Mouse (Mus musculus): ENCODE measurements around the gene Myh3. TPM values are rescaled to one million over a fixed set of nuclear protein-coding genes. Genes with fewer than 3 reads are reported as not detected.

The Myh3 gene
- 0.24 and 0.54 TPM in 2 replicates for total RNA-seq (2014; rRNA removed)
- polyA plus RNA-seq (2015; fragmentation: Nextera tagmentation; extraction: Ambion mirVana): 0.15 and 0.24 TPM in 2 replicates

DNA sequence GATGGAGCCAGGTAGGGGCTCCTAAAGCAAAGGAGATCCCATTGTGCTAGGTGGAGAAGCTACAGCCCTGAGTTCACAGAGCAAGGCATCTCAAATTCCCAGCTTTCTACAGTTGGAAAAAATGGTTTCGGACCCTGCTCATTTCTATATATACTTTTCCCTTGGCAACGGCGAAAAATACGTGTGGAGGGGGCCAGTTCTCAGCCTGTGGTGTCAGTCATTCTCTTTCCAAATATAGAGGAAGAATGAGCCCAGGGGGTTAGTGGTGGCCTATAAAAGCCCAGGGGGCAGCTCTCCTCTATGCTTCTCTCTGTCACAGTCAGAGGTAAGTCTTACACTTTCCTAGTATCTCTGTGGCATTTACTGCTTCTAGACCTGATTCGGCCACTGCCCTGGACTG lies at the start of gene Myh3:
Gene Myh3, plus strand, starts transcription at position 301 of the 400 bp plus-strand sequence.
- no peak within 1 kb of the TSS for H3K9ac ChIP-seq
- TF ChIP-seq CTCF (IDR thresholded peaks at IDR 0.05; ENCODE audit: low read depth): no peak
- H3K4me2 ChIP-seq (ENCODE audit: low read depth): no peak within 1 kb of the TSS
- H3K4me3 ChIP-seq (ENCODE audit: low read depth, low read length): no peak within 1 kb of the TSS
- no peak for DNase-seq
- ATAC-seq: no peak
- no peaks in the 10 kb centered on the region for H3K9me3 ChIP-seq (ENCODE audit: low read length)
- no peaks in the 10 kb centered on the region for H3K4me1 ChIP-seq (ENCODE audit: insufficient read depth)
- H3K27me3 ChIP-seq (ENCODE audit: insufficient read depth, low read length): peaks cover 3% of the 10 kb centered on the region; the same call in 1 of the 2 replicates
- no peak within 1 kb of the TSS for H3K27ac ChIP-seq (ENCODE audit: low read depth, low read length)
- H3K36me3 ChIP-seq (ENCODE audit: insufficient read depth): no peaks in the 10 kb centered on the region
- 85% methylated on average over 5 of the region's 5 CpGs for WGBS

DNA sequence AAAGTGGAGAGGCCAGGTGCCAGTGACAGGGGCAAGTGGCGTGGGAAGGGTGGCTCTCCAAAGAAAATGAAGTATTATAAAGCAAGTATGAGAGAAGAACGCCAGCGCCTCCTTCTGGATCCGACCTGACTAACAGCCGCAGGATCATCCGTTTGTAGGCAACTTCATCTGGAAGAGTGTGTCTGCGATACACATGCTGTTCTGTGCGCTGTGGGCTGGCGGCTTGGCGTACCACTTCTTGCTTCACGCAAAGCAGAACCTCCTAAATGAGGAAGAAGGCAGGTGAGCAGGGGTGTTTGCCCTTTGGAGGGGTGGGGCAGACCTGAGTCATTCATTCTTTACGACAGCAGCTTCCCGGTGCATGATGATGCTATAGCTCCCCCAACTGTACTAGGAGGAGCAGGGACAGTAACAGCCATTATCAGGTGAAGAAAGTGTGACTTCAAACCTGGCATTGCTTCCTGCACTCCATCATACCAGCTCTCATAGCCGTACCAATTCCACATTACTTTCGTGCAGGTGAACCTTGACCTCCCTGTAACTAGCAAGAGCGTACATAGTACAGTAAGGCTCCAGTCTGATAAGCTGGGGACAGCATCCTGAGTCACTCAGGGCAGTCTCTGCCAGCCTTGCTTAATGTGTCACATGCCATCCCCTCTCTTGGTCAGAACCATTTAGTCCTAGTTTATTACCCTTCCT lies 47.0 kb upstream of the Myh3 start:
- Histone ChIP-seq H3K9ac (no peak overlapping the region), H3K4me3 (ENCODE audit: low read depth, low read length) (no peak overlapping the region), H3K4me2 (ENCODE audit: low read depth) (no peak overlapping the region), H3K36me3 (ENCODE audit: insufficient read depth) (peaks cover under 1% of the 10 kb centered on the region; the same call in 1 of the 2 replicates), H3K27me3 (ENCODE audit: insufficient read depth, low read length) (no peaks in the 10 kb centered on the region), H3K27ac (ENCODE audit: low read depth, low read length) (no peak overlapping the region), H3K9me3 (ENCODE audit: low read length) (no peaks in the 10 kb centered on the region), H3K4me1 (ENCODE audit: insufficient read depth) (no peaks in the 10 kb centered on the region)
- no peak for DNase-seq
- ATAC-seq: no peak
- 0 out of 2 replicates have a peak, but pooled peaks have one; percentile 9 for TF ChIP-seq CTCF (IDR thresholded peaks at IDR 0.05; ENCODE audit: low read depth)
- 68% methylated on average over 16 of the region's 16 CpGs for WGBS

DNA sequence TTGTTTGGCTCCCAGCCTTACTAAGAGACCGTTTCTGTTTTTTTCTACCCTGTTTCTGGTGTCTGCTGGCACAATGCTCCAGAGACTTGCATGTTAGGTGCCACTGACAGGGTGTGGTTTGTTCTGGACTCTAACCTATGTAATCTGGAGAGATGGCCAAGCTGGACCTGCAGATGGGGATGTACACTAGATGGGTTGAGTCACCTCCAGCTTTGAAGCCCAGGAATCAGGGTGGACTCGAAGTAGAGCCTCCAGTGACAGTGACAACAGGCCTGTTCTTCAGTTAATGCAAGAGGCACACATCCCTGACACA lies 46.5 kb upstream of the Myh3 start:
- WGBS: 61% methylated on average over 2 of the region's 2 CpGs
- Histone ChIP-seq H3K9ac (no peak overlapping the region), H3K9me3 (ENCODE audit: low read length) (no peaks in the 10 kb centered on the region), H3K4me1 (ENCODE audit: insufficient read depth) (no peaks in the 10 kb centered on the region), H3K27ac (ENCODE audit: low read depth, low read length) (no peak overlapping the region), H3K36me3 (ENCODE audit: insufficient read depth) (peaks cover 3% of the 10 kb centered on the region; the same call in 1 of the 2 replicates), H3K4me2 (ENCODE audit: low read depth) (no peak overlapping the region), H3K4me3 (ENCODE audit: low read depth, low read length) (no peak overlapping the region), H3K27me3 (ENCODE audit: insufficient read depth, low read length) (no peaks in the 10 kb centered on the region)
- ATAC-seq: no peak
- no peak for DNase-seq
- no peak for TF ChIP-seq CTCF (IDR thresholded peaks at IDR 0.05; ENCODE audit: low read depth)

DNA sequence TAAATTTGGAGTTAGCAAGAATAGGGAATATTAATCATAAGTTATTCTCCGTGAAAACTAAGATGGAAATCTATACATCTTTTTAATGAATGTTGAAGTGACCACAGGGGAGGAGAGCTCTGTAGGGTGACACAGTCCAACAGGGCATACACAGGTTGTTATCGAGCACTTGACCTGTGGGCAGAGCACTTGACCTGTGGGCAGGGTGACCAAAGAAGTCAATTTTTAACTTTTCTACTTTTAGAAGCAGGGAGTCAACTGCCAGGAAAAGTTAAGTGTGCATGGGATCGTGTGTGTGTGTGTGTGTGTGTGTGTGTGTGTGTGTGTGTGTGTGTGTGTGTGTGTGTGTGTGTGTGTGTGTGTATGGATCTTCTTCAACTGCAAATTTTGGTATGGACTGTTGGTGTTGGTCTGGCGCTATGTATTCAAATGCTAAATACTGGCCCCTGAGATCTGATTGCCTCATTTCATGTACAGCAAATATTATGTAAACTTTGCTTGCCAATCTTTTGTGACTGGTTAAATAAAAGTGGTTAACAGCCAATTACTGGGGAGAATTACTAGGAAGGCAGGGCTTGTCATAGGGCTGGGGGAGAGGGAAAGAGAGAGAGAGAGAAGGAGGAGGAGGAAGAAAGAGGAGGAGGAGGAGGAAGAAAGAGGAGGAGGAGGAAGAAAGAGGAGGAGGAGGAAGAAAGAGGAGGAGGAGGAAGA lies 43.2 kb upstream of the Myh3 start:
- TF ChIP-seq CTCF (IDR thresholded peaks at IDR 0.05; ENCODE audit: low read depth): no peak
- H3K4me3 ChIP-seq (ENCODE audit: low read depth, low read length): no peak overlapping the region
- ATAC-seq (no peak), DNase-seq (no peak)
- H3K4me2 ChIP-seq (ENCODE audit: low read depth): no peak overlapping the region
- H3K9ac ChIP-seq: no peak overlapping the region
- peaks cover 19% of the 10 kb centered on the region for H3K36me3 ChIP-seq (ENCODE audit: insufficient read depth)
- H3K9me3 ChIP-seq (ENCODE audit: low read length): no peaks in the 10 kb centered on the region
- H3K27ac ChIP-seq (ENCODE audit: low read depth, low read length): no peak overlapping the region
- H3K4me1 ChIP-seq (ENCODE audit: insufficient read depth): no peaks in the 10 kb centered on the region
- WGBS: 86% methylated on average over 4 of the region's 4 CpGs
- H3K27me3 ChIP-seq (ENCODE audit: insufficient read depth, low read length): no peaks in the 10 kb centered on the region

- H3K4me3 ChIP-seq (ENCODE audit: low read depth, low read length): no peak overlapping the region
- WGBS: 95% methylated on average over 6 of the region's 6 CpGs
- ATAC-seq (no peak), DNase-seq (no peak)
- H3K9me3 ChIP-seq (ENCODE audit: low read length): no peaks in the 10 kb centered on the region
- no peak overlapping the region for H3K27ac ChIP-seq (ENCODE audit: low read depth, low read length)
- H3K9ac ChIP-seq: no peak overlapping the region
- no peak for TF ChIP-seq CTCF (IDR thresholded peaks at IDR 0.05; ENCODE audit: low read depth)
- H3K27me3 ChIP-seq (ENCODE audit: insufficient read depth, low read length): no peaks in the 10 kb centered on the region
- H3K36me3 ChIP-seq (ENCODE audit: insufficient read depth): peaks cover 32% of the 10 kb centered on the region
- no peaks in the 10 kb centered on the region for H3K4me1 ChIP-seq (ENCODE audit: insufficient read depth)
- no peak overlapping the region for H3K4me2 ChIP-seq (ENCODE audit: low read depth)
These were observed 41.9 kb upstream of the Myh3 start for GRCm38 (mm10) chr11:67036229-67036628.

GRCm38 (mm10) chr11:67036892-67037291 lies 41.2 kb upstream of the Myh3 start:
- Histone ChIP-seq H3K9me3 (ENCODE audit: low read length) (no peaks in the 10 kb centered on the region), H3K36me3 (ENCODE audit: insufficient read depth) (peaks cover 39% of the 10 kb centered on the region), H3K4me2 (ENCODE audit: low read depth) (no peak overlapping the region), H3K27ac (ENCODE audit: low read depth, low read length) (no peak overlapping the region), H3K9ac (no peak overlapping the region), H3K27me3 (ENCODE audit: insufficient read depth, low read length) (no peaks in the 10 kb centered on the region), H3K4me3 (ENCODE audit: low read depth, low read length) (no peak overlapping the region), H3K4me1 (ENCODE audit: insufficient read depth) (no peaks in the 10 kb centered on the region)
- TF ChIP-seq CTCF (IDR thresholded peaks at IDR 0.05; ENCODE audit: low read depth): no peak
- WGBS: 94% methylated on average over 9 of the region's 9 CpGs
- ATAC-seq (no peak), DNase-seq (no peak)

GRCm38 (mm10) chr11:67039799-67040198 lies 38.3 kb upstream of the Myh3 start:
- no peak for ATAC-seq
- H3K36me3 ChIP-seq (ENCODE audit: insufficient read depth): peaks cover 41% of the 10 kb centered on the region
- H3K4me2 ChIP-seq (ENCODE audit: low read depth): no peak overlapping the region
- H3K4me3 ChIP-seq (ENCODE audit: low read depth, low read length): no peak overlapping the region
- H3K4me1 ChIP-seq (ENCODE audit: insufficient read depth): no peaks in the 10 kb centered on the region
- H3K27ac ChIP-seq (ENCODE audit: low read depth, low read length): no peak overlapping the region
- no peak for DNase-seq
- no peaks in the 10 kb centered on the region for H3K27me3 ChIP-seq (ENCODE audit: insufficient read depth, low read length)
- H3K9me3 ChIP-seq (ENCODE audit: low read length): no peaks in the 10 kb centered on the region
- 92% methylated on average over 3 of the region's 3 CpGs for WGBS
- TF ChIP-seq CTCF (IDR thresholded peaks at IDR 0.05; ENCODE audit: low read depth): peak; percentile 26; the same call in 1 of the 2 replicates
- H3K9ac ChIP-seq: no peak overlapping the region
